Mouse (Mus musculus) bone marrow, adult 2 months (tissue): Measurements from ENCODE around the gene Lin52. TPM values are rescaled to one million over a fixed set of nuclear protein-coding genes. Genes with fewer than 3 reads are reported as not detected.

Experiments
- H3K27ac ChIP-seq: fragments of 200-500 bp; 2 replicates; pipeline ENCODE4 v1.5.1; 2012; ENCODE audit warnings: low read depth, mild to moderate bottlenecking, control low read depth, inconsistent platforms, low read length; ENCODE audit not compliant: control insufficient read depth, poor library complexity, insufficient read depth
- H3K4me1 ChIP-seq: fragments of 200-500 bp; 2 replicates; pipeline ENCODE4 v1.6.1; 2011; ENCODE audit warnings: low read length; ENCODE audit not compliant: control insufficient read depth, insufficient read depth
- H3K4me3 ChIP-seq: fragments of 200-500 bp; replicated peaks from 2 replicates; pipeline ENCODE3; 2011; ENCODE audit warnings: mild to moderate bottlenecking, low read depth, low read length, control low read depth; ENCODE audit not compliant: control insufficient read depth
- CTCF ChIP-seq: fragments of 200-500 bp; IDR thresholded peaks from 2 replicates; pipeline ENCODE4 v1.5.1; 2011; ENCODE audit warnings: low read length, control low read depth; ENCODE audit not compliant: control insufficient read depth, insufficient read depth
- POLR2A ChIP-seq: fragments of 200-500 bp; IDR thresholded peaks from 2 replicates; pipeline ENCODE4 v1.6.1; 2011; ENCODE audit warnings: low read depth, mild to moderate bottlenecking, control low read depth, low read length, borderline replicate concordance; ENCODE audit not compliant: control insufficient read depth
- WGBS: fragments of 180-500 bp; shearing (Covaris S2); methylation state at CpG from one replicate; pipeline ENCODE4 v1.1.7; 2018; 5-methylcytosine and 5-hydroxymethylcytosine counted together
- polyA plus RNA-seq: library from polyadenylated mRNA; stranded (reverse); fragments of >200 nt; gene quantifications from 2 replicates; pipeline ENCODE4 v1.2.4, GENCODE M21; 2011; ENCODE audit warnings: low replicate concordance; ENCODE audit not compliant: missing spikeins, insufficient read depth, insufficient read length

Lin52 gene
- polyA plus RNA-seq, 1 experiment, result 13.0 TPM

DNA sequence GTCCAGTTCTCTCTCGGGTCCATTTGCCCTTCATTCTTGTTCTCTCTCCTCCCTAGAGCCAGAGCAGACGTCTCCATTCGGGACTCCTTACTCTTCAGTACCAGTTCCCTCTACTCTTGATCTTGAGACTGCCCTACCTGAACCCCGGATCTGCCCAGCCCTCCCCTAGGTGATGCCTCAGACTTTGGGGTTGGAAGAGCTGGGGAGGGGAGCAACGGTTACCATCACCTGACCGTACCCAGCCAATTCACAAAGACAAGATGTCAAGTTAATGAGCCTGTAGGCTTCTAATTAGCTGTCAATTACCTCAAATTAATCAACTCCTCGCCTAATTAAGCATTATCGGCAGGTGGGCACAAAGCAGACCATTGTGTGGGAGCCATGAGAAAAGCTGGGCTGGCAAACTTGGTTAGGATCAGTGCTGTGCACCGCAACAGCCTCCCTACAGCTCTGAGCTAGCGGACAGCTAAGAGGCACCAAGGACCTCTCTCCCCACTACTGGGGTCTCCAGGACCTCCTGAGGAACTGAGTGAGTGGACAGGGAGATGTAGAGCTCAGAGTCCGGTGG, 90.3 kb downstream of the Lin52 start:
- Histone ChIP-seq H3K4me3 (no peak overlapping the region), H3K4me1 (no peaks in the 10 kb centered on the region), H3K27ac (no peak overlapping the region)
- 81% methylated on average over 11 of the region's 11 CpGs for WGBS
- TF ChIP-seq CTCF, result no peak
- no peak for TF ChIP-seq POLR2A

DNA sequence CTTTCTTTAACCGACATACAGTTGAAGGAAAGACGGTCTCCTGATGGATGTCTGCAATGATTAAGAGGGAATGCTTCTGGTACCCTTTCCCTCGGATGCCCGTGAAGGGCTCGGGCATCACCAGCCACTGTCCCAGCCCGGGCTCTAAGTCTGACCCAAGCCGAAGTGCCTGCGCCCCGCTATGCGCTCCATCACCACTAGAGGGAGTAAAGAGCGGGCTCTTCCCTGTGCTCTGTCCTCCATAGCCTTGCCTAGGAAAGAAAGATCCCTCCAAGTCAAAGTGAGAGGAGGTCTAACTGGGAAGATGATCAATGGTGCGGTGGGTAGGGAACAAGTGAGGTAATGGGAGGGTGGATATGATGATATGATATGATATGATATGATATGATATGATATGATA, 94.8 kb downstream of the Lin52 start:
- WGBS, result 5% methylated on average over 12 of the region's 12 CpGs
- TF ChIP-seq CTCF (peak; percentile 83), POLR2A (no peak)
- H3K4me3 ChIP-seq, result no peak overlapping the region
- no peak overlapping the region for H3K27ac ChIP-seq
- no peaks in the 10 kb centered on the region for H3K4me1 ChIP-seq

DNA sequence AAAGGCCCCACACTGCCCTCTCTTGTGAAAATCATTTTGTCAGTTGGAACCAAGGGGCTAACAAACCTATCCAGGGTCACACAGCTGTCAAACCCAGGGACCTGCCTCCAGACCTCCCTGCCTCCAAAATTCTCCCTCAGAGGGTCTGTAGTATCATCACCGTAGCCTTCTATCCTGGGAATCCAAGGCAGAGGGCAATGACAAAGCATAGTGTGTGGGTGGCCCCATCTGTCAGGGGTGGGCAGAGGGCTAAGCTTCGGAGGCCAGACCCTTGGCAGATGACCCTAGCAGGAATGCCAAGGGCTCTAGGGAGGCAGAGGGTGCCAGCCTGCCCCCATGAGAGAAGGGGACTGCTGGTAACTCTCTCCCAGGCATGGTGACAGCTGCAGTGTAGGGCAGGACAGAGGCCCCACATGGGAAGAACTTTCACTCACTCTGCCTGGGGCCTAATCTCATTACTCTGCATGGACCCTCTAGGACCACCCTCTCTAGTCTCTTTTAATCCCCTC, 95.4 kb downstream of the Lin52 start:
- WGBS, result 76% methylated on average over 2 of the region's 2 CpGs
- H3K4me3 ChIP-seq, result no peak overlapping the region
- TF ChIP-seq POLR2A (no peak), CTCF (no peak)
- H3K27ac ChIP-seq, result no peak overlapping the region
- no peaks in the 10 kb centered on the region for H3K4me1 ChIP-seq

DNA sequence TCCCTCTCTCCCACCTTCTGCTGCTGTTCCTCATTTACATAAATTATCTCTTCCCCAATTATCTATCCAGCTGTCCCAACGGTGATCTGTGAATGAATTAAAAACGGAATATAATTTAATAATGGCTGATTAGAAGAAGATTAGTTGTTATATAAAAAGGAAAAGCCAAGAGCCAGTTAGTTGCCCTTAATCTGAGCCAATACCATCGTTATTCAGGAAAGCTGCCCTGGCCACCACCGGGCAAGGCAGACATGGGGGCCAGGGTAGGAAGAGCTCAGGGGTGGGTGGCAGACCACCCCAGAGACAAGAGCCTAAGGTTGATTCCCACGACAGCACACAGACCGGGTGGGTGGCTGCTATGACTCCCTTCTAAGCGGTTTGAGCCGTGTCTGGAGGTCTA, 97.0 kb downstream of the Lin52 start:
- no peak for TF ChIP-seq CTCF
- H3K4me3 ChIP-seq, result no peak overlapping the region
- whole genome bisulfite sequencing, result 59% methylated on average over 8 of the region's 8 CpGs
- no peaks in the 10 kb centered on the region for H3K4me1 ChIP-seq
- H3K27ac ChIP-seq, result no peak overlapping the region

DNA sequence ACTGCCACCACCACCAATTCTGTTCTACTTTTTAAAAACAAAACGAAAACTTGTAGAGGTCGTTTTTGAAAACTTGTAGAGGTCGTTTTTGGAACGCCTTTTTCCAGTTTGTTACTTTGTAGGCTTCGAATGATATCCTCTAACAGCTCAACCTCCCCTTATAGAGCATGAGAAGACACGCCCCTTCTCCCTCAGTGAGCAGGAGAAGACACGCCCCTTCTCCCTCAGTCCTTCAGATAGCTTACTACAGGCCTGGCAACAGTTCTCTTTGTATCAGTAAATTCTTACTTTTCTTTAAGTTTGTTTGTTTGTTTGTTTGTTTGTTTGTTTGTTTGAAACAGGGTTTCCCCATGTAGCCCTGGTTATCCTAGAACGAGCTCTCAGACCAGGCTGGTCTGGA, 104.0 kb downstream of the Lin52 start:
- no peak for TF ChIP-seq CTCF
- TF ChIP-seq POLR2A, result no peak
- no peaks in the 10 kb centered on the region for H3K4me1 ChIP-seq
- no peak overlapping the region for H3K27ac ChIP-seq
- H3K4me3 ChIP-seq, result no peak overlapping the region
- 60% methylated on average over 8 of the region's 8 CpGs for WGBS

DNA sequence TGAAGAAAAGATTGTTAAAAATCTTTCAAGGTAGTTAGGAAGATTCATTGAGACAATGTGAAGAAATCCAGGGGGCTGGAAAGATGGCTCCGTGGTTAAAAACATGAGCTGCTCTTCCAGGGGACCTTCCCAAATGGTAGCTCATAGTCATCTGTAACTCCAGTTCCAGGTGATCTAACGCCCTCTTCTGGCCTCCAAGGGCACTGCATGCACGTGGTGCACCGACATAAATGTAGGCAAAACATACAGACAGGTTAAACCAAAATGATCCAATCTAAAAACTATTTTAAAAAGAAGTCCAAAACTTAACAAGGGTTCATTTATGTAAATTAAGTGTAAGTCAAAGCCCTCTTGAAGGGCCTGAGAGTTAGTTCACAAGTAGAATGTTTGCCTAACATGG, 111.3 kb downstream of the Lin52 start:
- TF ChIP-seq POLR2A (no peak), CTCF (0 out of 2 replicates have a peak, but pooled peaks have one; percentile 19)
- H3K27ac ChIP-seq, result no peak overlapping the region
- no peak overlapping the region for H3K4me3 ChIP-seq
- WGBS, result 46% methylated on average over 4 of the region's 4 CpGs
- H3K4me1 ChIP-seq, result no peaks in the 10 kb centered on the region

DNA sequence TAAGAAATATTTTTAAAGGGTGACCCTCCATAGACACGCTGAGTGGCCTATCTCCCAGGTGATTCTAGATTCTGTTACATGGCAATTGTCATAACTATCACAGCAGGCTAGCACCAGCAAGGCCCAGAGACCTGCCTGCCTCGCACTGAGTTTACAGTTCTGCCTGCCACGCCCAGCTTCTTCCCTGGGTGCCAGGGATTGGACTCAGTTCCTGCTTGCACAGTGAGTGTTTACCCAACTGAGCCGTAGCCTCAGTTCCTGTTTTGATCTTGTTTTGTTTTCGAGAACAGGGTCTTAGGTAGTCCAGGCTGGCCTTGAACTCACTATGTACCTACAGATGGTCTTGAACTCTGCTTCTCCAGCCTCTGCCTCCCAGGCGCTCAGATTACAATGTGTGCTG, 116.4 kb downstream of the Lin52 start:
- no peak for TF ChIP-seq POLR2A
- no peak for TF ChIP-seq CTCF

DNA sequence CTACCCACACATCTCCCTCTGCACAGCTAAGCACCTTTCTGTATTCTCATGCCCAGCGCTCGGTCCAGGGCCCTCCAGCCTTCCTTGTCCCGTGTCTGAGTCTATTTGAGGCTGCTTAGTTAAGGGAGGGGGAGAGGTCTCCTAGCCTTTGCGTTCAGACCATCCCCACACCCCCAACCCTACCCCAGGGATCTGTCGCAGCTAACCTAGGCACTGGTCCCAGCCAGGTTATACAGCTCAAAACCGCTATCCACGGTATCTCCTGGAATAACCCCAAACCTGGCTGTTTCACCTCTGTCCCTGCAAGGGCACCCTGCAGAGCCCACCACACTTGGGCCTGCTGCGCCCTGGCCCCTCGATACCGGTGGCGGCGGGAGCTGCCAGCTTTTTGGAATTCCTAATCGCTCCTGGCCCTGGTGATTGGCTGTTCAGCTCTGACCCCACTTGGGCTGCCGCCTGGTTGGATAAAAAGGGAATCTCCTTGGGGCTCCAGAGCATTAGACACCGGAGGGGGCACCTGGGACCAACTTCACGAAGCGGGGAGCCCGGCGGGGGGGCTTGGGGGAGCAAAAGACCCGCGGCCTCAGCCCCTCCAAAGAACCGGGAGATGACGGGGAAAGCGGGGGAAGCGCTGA, 118.2 kb downstream of the Lin52 start, which contains the start of gene Vsx2:
Vsx2 (plus strand) TSS at position 427 of the 635 bp plus-strand sequence.
- no peak within 1 kb of the TSS for H3K27ac ChIP-seq
- H3K4me1 ChIP-seq, result no peaks in the 10 kb centered on the region
- no peak for TF ChIP-seq POLR2A
- no peak within 1 kb of the TSS for H3K4me3 ChIP-seq
- WGBS, result 16% methylated on average over 25 of the region's 25 CpGs

More for the DNA sequence above, 116.4 kb downstream of the Lin52 start:
- 46% methylated on average over 6 of the region's 6 CpGs for WGBS
- no peak overlapping the region for H3K4me3 ChIP-seq
- H3K27ac ChIP-seq, result no peak overlapping the region
- H3K4me1 ChIP-seq, result no peaks in the 10 kb centered on the region
